Mouse (Mus musculus) kidney, embryonic 14.5 days (tissue): ENCODE data around the gene Dnajc25. TPM values are rescaled to one million over a fixed set of nuclear protein-coding genes. Genes with fewer than 3 reads are reported as not detected.

ENCODE experiments used
- ATAC-seq: fragments of 200-750 bp; cut with Nextera tagmentation; 2 replicates; pipeline ENCODE4 v1.8.0; 2017; ENCODE audit warnings: moderate number of reproducible peaks, mild to moderate bottlenecking, moderate TSS enrichment, moderate library complexity; ENCODE audit not compliant: low FRiP score, low TSS enrichment
- H3K27ac ChIP-seq: fragments of 300-500 bp; sonication (generic); 2 replicates; pipeline ENCODE4 v1.5.1; 2014; ENCODE audit warnings: low read depth, mild to moderate bottlenecking, low read length, moderate library complexity, mixed read lengths
- H3K27me3 ChIP-seq: fragments of 300-500 bp; sonication (generic); 2 replicates; pipeline ENCODE4 v1.6.1; 2014; ENCODE audit warnings: mild to moderate bottlenecking, low read length; ENCODE audit not compliant: control insufficient read depth, insufficient read depth
- H3K36me3 ChIP-seq: fragments of 300-500 bp; sonication (generic); 2 replicates; pipeline ENCODE4 v1.6.1; 2014; ENCODE audit warnings: low read length, mixed read lengths; ENCODE audit not compliant: control insufficient read depth, insufficient read depth
- H3K4me1 ChIP-seq: fragments of 300-500 bp; sonication (generic); 2 replicates; pipeline ENCODE4 v1.6.1; 2014; ENCODE audit warnings: low read length, mixed read lengths; ENCODE audit not compliant: control insufficient read depth, insufficient read depth
- H3K4me2 ChIP-seq: fragments of 300-500 bp; sonication (generic); replicated peaks from 2 replicates; pipeline ENCODE4 v1.6.1; 2014; ENCODE audit warnings: low read depth, mild to moderate bottlenecking, low read length
- H3K4me3 ChIP-seq: fragments of 300-500 bp; sonication (generic); 2 replicates; pipeline ENCODE4 v1.5.1; 2014; ENCODE audit warnings: mild to moderate bottlenecking, low read length
- H3K9ac ChIP-seq: fragments of 300-500 bp; sonication (generic); 2 replicates; pipeline ENCODE4 v1.6.1; 2014; ENCODE audit warnings: low read depth, mild to moderate bottlenecking, low read length, moderate library complexity
- H3K9me3 ChIP-seq: fragments of 300-500 bp; sonication (generic); 2 replicates; pipeline ENCODE4 v1.6.1; 2016; ENCODE audit warnings: low read length; ENCODE audit not compliant: control insufficient read depth
- WGBS: fragments of 180-500 bp; shearing (Covaris S2); extraction: QIAGEN DNeasy Blood & Tissue Kit; methylation state at CpG from one replicate; pipeline ENCODE4 v1.1.7; 2014; 5-methylcytosine and 5-hydroxymethylcytosine counted together
- polyA plus RNA-seq: library from polyadenylated mRNA; unstranded; fragments of >200 nt; fragmentation: Nextera tagmentation; extraction: Ambion mirVana; gene quantifications from 2 replicates; pipeline ENCODE4 v1.2.1, GENCODE M21; 2014

Gene Dnajc25
- polyA plus RNA-seq, 1 experiment from 2014 or later = 14.0 TPM

DNA sequence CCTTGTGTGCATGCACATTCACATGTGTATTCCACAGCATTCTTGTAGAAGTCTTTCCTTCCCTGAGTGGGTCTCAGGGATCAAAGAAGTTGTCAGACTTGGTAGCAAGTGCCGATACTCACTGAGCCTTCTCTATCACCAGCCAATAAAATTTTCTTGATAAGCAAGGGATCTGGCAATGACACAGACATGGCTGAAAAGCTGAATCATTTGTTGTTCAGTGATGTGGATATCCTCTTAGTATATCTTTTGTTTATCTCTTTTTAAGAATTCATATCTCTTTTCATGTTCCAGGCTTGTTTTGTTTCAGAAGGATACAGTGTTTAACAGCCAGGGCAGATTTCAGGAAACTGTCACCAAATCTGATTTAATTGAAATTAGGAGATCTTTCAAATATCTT is 3.8 kb downstream of the Dnajc25 start:
- no peaks in the 10 kb centered on the region for H3K36me3 ChIP-seq
- H3K4me3 ChIP-seq = no peak overlapping the region
- no peak overlapping the region for H3K4me2 ChIP-seq
- no peak overlapping the region for H3K9ac ChIP-seq
- H3K9me3 ChIP-seq = no peaks in the 10 kb centered on the region
- H3K27ac ChIP-seq = no peak overlapping the region
- ATAC-seq = no peak
- 83% methylated on average over 1 of the region's 1 CpGs for WGBS
- no peaks in the 10 kb centered on the region for H3K27me3 ChIP-seq
- H3K4me1 ChIP-seq = peaks cover 3% of the 10 kb centered on the region; the same call in 1 of the 2 replicates

DNA sequence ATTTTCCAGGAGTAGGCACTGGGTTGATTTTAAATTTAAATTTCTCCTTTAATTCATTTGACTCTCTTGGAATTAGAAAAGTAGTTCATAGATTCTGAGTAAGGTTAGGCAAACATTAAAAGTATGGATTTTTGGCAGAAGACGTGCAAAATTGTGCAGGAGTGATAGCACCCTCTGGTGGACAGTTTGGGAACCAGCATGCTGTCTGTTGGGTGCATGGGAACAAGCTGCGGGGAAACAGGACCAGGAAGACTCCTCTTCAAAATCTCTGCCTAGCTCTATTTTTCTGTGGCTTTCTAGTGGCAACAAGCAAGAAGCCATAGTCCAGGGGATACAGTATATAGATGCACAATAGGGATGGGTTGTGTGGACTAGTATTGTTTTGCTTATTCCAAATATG is 4.8 kb downstream of the Dnajc25 start:
- Histone ChIP-seq H3K4me1 (peaks cover 7% of the 10 kb centered on the region), H3K36me3 (no peaks in the 10 kb centered on the region), H3K27ac (no peak overlapping the region), H3K9me3 (no peaks in the 10 kb centered on the region), H3K9ac (no peak overlapping the region), H3K27me3 (no peaks in the 10 kb centered on the region), H3K4me3 (no peak overlapping the region), H3K4me2 (no peak overlapping the region)
- WGBS = 9% methylated on average over 2 of the region's 2 CpGs
- no peak for ATAC-seq

DNA sequence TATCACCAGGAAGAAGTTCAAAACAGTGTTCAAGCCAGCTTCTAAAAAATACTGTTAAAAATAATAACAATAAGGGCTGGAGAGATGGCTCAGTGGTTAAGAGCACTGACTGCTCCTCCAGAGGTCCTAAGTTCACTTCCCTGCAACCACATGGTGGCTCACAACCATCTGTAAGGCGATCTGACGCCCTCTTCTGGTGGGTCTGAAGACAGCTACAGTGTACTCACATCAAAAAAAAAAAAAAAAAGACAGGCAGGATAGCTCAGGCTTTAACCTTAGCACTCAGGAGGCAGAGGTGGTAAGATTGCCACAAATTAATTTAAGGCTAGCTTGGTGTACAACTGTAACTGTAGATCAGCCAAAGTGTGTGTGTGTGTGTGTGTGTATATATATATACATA is 5.8 kb downstream of the Dnajc25 start:
- Histone ChIP-seq H3K4me1 (peaks cover 5% of the 10 kb centered on the region; the same call in 1 of the 2 replicates), H3K27me3 (no peaks in the 10 kb centered on the region), H3K4me2 (no peak overlapping the region), H3K9me3 (no peaks in the 10 kb centered on the region), H3K9ac (no peak overlapping the region), H3K36me3 (no peaks in the 10 kb centered on the region), H3K4me3 (no peak overlapping the region), H3K27ac (no peak overlapping the region)
- ATAC-seq = no peak
- WGBS = 4% methylated on average over 2 of the region's 2 CpGs

GRCm38 (mm10) chr4:59002948-59003805 is 8.3 kb downstream of the Dnajc25 start, which contains the start of gene Gm20503:
Gm20503 (plus strand) TSS chr4:59003210.
- Histone ChIP-seq H3K27me3 (no peaks in the 10 kb centered on the region), H3K27ac (peak within 1 kb of the TSS; percentile 80), H3K4me1 (peaks cover 5% of the 10 kb centered on the region; the same call in 1 of the 2 replicates), H3K4me2 (peak within 1 kb of the TSS; percentile 60), H3K36me3 (no peaks in the 10 kb centered on the region), H3K4me3 (peak within 1 kb of the TSS; percentile 88), H3K9ac (peak within 1 kb of the TSS; percentile 91), H3K9me3 (no peaks in the 10 kb centered on the region)
- under 1% methylated on average over 78 of the region's 89 CpGs for WGBS
- ATAC-seq = peak; percentile 96

- Histone ChIP-seq H3K27ac (no peak overlapping the region), H3K4me3 (peak overlapping the region; percentile 88), H3K4me1 (peaks cover 5% of the 10 kb centered on the region; the same call in 1 of the 2 replicates), H3K27me3 (no peaks in the 10 kb centered on the region), H3K36me3 (no peaks in the 10 kb centered on the region), H3K9me3 (no peaks in the 10 kb centered on the region), H3K4me2 (peak overlapping the region; percentile 60), H3K9ac (peak overlapping the region; percentile 91; the same call in 1 of the 2 replicates)
- WGBS = 39% methylated on average over 7 of the region's 7 CpGs
- ATAC-seq = no peak
Measured at GRCm38 (mm10) chr4:59003806-59004200, 8.9 kb downstream of the Dnajc25 start.

DNA sequence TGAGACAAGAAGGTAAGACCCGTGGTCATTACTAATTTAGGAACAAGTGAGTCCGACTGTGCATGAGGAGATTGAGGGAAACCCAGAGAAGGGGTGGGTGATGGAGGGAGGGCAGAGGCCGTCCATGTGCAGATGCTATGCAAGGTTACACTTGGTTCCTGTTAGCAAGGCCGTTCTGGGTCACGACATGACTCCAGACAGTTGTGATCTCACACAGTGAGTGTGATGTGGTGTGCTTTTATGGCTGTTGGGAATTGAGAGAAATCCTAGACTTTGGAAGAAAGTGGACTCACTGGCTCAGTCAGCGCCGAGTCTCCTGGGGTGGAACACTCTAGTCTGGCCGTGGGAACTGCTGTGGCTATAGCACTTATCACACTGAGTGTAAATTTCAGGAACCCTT is 11.3 kb downstream of the Dnajc25 start:
- Histone ChIP-seq H3K36me3 (no peaks in the 10 kb centered on the region), H3K4me1 (peaks cover 8% of the 10 kb centered on the region; the same call in 1 of the 2 replicates), H3K4me2 (no peak overlapping the region), H3K27me3 (no peaks in the 10 kb centered on the region), H3K9ac (no peak overlapping the region), H3K27ac (no peak overlapping the region), H3K9me3 (no peaks in the 10 kb centered on the region), H3K4me3 (no peak overlapping the region)
- WGBS = 27% methylated on average over 8 of the region's 8 CpGs
- ATAC-seq = no peak

- no peak overlapping the region for H3K4me3 ChIP-seq
- no peak for ATAC-seq
- WGBS = 81% methylated on average over 6 of the region's 6 CpGs
Measured at GRCm38 (mm10) chr4:59007016-59007415, 12.2 kb downstream of the Dnajc25 start.

GRCm38 (mm10) chr4:59007974-59008373 is 13.1 kb downstream of the Dnajc25 start:
- H3K27me3 ChIP-seq = no peaks in the 10 kb centered on the region
- no peaks in the 10 kb centered on the region for H3K9me3 ChIP-seq
- no peak overlapping the region for H3K27ac ChIP-seq
- H3K9ac ChIP-seq = no peak overlapping the region
- peaks cover 8% of the 10 kb centered on the region; the same call in 1 of the 2 replicates for H3K4me1 ChIP-seq
- H3K4me3 ChIP-seq = no peak overlapping the region
- H3K4me2 ChIP-seq = no peak overlapping the region
- no peaks in the 10 kb centered on the region for H3K36me3 ChIP-seq
- 72% methylated on average over 5 of the region's 5 CpGs for WGBS
- no peak for ATAC-seq

More at GRCm38 (mm10) chr4:59007016-59007415, 12.2 kb downstream of the Dnajc25 start:
- H3K9ac ChIP-seq = no peak overlapping the region
- peaks cover 8% of the 10 kb centered on the region; the same call in 1 of the 2 replicates for H3K4me1 ChIP-seq
- no peaks in the 10 kb centered on the region for H3K27me3 ChIP-seq
- H3K36me3 ChIP-seq = no peaks in the 10 kb centered on the region
- no peak overlapping the region for H3K4me2 ChIP-seq
- no peaks in the 10 kb centered on the region for H3K9me3 ChIP-seq
- no peak overlapping the region for H3K27ac ChIP-seq

DNA sequence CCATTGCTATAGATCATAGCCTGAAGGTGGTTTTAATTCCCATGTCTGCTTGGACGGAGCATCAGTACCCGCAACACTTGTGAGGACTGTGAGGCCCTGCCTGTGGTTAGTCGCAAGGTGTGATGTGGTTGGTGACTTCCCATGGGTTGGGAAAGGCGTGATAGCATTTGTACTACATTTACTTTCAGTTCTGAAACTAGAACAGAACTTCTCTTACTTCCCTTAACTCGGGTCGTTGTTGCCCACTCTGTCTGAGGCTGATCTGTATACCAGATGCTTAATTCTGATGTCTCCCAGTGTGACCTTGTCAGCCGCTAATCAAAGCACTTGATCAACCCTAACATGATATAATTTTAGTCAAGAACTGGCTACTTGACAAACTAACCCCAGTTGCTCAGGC is 14.3 kb downstream of the Dnajc25 start:
- Histone ChIP-seq H3K27ac (no peak overlapping the region), H3K9ac (no peak overlapping the region), H3K36me3 (no peaks in the 10 kb centered on the region), H3K9me3 (no peaks in the 10 kb centered on the region), H3K4me2 (no peak overlapping the region), H3K4me1 (peaks cover 8% of the 10 kb centered on the region; the same call in 1 of the 2 replicates), H3K27me3 (no peaks in the 10 kb centered on the region), H3K4me3 (no peak overlapping the region)
- ATAC-seq = no peak
- 92% methylated on average over 7 of the region's 7 CpGs for WGBS
